Mouse (Mus musculus): ENCODE results near the gene Lrrc4c.

Lrrc4c gene

GRCm38 (mm10) chr2:96949531-96949930 lies 631.6 kb downstream of the Lrrc4c start:
- peak; percentile 26 for DNase-seq

- DNase-seq, result peak; percentile 14
Observed at GRCm38 (mm10) chr2:96999521-96999920, 681.6 kb downstream of the Lrrc4c start.

- DNase-seq, result peak; percentile 48
Observed at GRCm38 (mm10) chr2:97018319-97018718, 700.4 kb downstream of the Lrrc4c start.

- no peak for DNase-seq
Observed at GRCm38 (mm10) chr2:97026991-97027390, 709.0 kb downstream of the Lrrc4c start.

- no peak for DNase-seq
Observed at GRCm38 (mm10) chr2:97027585-97027984, 709.6 kb downstream of the Lrrc4c start.

GRCm38 (mm10) chr2:97036401-97036800 lies 718.4 kb downstream of the Lrrc4c start:
- DNase-seq, result no peak

GRCm38 (mm10) chr2:97037024-97037814 lies 719.2 kb downstream of the Lrrc4c start:
- no peak for DNase-seq

GRCm38 (mm10) chr2:97044016-97044415 lies 726.0 kb downstream of the Lrrc4c start:
- DNase-seq, result no peak

- no peak for DNase-seq
Observed at GRCm38 (mm10) chr2:97045628-97046027, 727.7 kb downstream of the Lrrc4c start.

GRCm38 (mm10) chr2:97080156-97080555 lies 762.2 kb downstream of the Lrrc4c start:
- DNase-seq, result no peak

- DNase-seq, result no peak
Observed at GRCm38 (mm10) chr2:97097965-97098364, 780.0 kb downstream of the Lrrc4c start.

GRCm38 (mm10) chr2:97103398-97104162 lies 785.6 kb downstream of the Lrrc4c start:
- peak; percentile 14 for DNase-seq

GRCm38 (mm10) chr2:97124246-97124645 lies 806.3 kb downstream of the Lrrc4c start:
- peak; percentile 12 for DNase-seq

GRCm38 (mm10) chr2:97138454-97138853 lies 820.5 kb downstream of the Lrrc4c start:
- no peak for DNase-seq

GRCm38 (mm10) chr2:97151626-97152194 lies 833.7 kb downstream of the Lrrc4c start:
- no peak for DNase-seq

- DNase-seq, result no peak
Observed at GRCm38 (mm10) chr2:97165745-97166144, 847.8 kb downstream of the Lrrc4c start.

- DNase-seq, result no peak
Observed at GRCm38 (mm10) chr2:97178399-97178798, 860.4 kb downstream of the Lrrc4c start.

- DNase-seq, result no peak
Observed at GRCm38 (mm10) chr2:97196968-97197606, 879.1 kb downstream of the Lrrc4c start.

GRCm38 (mm10) chr2:97232966-97233365 lies 915.0 kb downstream of the Lrrc4c start:
- peak; percentile 85 for DNase-seq

- no peak for DNase-seq
Observed at GRCm38 (mm10) chr2:97234074-97234473, 916.1 kb downstream of the Lrrc4c start.

- DNase-seq, result no peak
Observed at GRCm38 (mm10) chr2:97274651-97275050, 956.7 kb downstream of the Lrrc4c start.

- no peak for DNase-seq
Observed at GRCm38 (mm10) chr2:97284986-97285385, 967.0 kb downstream of the Lrrc4c start.

- no peak for DNase-seq
Observed at GRCm38 (mm10) chr2:97294216-97294615, 976.2 kb downstream of the Lrrc4c start.
